Mouse (Mus musculus): ENCODE measurements around the gene Nav3. TPM values are rescaled to one million over a fixed set of nuclear protein-coding genes. Genes with fewer than 3 reads are reported as not detected.
A peak's percentile ranks its signal among the peaks of the same experiment; 100 is the strongest.

The Nav3 gene
- total RNA-seq, 2 experiments from 2014 or later: not detected

DNA sequence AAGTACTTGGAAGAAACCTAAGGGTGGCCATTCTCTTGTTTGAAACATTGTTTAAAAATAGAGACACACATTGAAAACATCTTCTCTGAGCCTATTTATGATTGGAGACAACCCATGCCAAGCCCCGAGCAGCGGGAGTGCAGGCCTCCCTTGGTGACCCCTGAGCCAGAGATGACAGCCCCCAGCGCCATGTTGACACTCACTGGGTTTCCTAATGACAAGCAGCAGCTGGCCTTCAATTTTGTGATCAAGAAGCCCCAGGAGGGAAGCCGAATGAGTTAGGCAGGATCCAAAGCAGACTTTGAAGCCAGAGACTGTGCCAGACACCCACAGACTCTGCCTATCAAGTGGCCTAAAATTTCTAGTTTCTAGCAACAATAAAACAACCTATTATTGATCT, 263.1 kb downstream of the Nav3 start:
- ATAC-seq (replicated peaks; ENCODE audit: poor library complexity): no peak

DNA sequence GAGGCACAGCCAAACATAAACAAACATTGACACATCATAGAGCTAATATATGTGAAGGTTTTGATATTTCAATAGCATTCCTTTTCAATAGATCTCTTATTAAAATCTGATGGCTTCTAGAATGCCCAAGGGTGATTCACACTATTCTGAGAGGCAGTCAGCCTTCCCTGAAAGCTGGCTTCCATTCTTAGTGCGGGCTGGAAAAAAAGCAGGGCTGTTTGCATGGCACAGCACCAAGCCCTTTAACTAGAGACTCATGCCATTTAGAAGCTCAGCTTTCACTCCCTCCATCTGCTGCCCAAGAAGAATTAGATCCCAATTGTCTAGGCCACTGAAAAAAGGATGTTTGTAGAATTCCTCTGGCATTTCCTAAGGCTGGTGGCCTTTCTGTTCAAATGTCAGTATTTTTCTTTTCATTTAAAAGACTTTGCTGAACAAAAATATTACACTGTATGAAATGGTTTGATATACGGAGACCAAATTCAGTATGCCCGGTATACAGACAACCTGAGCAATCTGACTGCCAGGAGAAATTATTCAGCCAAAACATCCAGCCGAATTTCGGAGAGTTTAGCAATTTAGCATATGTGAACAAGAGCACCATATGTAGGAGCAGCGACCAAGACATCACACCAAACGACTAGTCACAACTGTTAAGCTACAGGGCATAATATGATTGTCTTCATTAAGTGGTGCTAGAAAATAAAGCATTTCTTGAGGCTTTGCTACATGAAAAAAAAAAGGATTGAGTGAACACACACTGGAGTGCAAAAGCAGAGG, 263.8 kb downstream of the Nav3 start:
- ATAC-seq (replicated peaks; ENCODE audit: poor library complexity): no peak

DNA sequence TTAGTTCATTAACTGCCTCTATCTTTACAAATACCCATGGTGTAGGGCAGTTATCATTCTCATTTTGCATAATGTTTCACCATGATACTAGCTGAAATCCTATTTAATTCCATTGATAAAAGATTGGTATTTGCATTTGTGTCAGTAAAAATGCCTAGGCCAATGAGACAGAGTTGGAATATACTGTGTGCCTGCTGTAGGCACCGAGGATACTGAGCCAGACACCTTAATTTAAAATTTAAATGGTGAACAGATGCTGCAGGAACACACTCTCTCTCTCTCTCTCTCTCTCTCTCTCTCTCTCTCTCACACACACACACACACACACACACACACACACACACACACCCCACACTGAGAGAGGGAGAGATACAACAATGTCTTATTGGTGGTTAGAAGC, 269.8 kb downstream of the Nav3 start:
- ATAC-seq (replicated peaks; ENCODE audit: poor library complexity): no peak

DNA sequence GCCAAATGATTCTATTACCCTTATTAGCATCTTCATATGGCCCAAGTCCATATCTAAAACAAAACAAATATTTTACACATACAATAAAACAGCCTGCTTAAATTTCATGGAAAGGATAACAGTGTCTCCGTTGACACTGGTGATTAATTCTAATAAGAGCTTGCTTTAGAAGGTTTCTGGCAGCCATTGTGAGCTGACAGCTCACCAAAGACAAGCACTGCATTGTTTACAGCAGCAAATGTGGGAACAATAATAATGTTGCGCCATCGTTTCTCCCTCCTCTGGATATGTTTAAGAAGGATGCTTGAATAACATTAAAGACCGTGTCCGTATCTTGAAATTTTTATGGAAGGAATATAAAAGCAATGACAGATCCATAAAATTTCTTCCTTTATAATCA, 280.1 kb downstream of the Nav3 start:
- no peak for ATAC-seq (replicated peaks; ENCODE audit: poor library complexity)

DNA sequence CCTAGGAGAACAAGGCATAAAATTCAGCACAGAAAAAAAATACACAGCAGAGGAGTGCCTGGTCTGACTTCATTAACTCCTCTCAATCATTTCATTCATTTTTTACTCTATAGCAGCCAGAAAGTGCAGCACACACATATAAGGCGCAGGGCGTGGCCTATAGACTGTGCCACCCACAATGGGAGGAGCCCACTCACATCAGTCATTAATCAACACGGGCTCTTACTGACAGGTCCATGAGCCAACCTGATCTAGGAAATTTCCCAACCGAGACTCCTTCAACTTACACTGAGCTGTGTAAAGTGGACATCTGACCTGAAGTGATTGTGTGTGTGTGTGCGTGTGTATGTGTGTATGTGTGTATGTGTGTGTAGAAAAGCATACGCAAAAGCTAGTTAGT, 286.6 kb downstream of the Nav3 start:
- ATAC-seq (replicated peaks; ENCODE audit: poor library complexity): no peak

DNA sequence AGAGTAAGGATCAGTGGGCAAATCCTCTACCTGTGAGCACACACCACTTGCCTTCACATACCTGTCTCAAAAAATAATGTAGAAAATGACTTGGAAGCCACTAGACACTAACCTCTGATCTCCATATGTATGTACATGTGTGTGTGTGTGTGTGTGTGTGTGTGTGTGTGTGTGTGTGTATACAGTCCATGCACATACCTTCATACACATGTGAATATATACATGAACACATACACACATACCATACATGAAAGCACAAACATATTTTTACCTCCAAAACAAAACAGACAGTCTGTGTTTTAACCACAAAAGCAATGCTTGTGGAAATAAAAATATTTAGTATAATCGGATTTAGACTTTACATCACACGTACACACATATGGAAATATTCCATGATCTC, 287.1 kb downstream of the Nav3 start:
- ATAC-seq (replicated peaks; ENCODE audit: poor library complexity): no peak

DNA sequence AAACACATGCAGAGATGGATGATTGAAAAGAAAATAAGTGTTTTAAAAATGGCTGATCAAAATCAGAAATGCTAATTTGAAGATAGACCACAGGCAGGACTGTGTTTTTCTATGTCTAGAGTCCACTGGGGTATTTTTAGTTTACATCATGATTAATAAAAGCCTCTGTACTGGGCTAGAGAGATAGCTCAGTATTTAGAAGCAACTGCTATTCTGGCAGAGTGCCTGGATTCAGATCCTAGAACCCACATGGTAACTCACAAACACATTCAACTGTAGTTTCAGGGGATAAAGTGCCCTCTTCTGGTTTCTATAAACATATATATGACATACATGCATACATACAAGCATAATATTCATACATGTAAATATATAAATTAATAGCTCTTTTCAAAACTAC, 293.4 kb downstream of the Nav3 start:
- 0 out of 2 replicates have a peak, but pooled peaks have one; percentile 37 for ATAC-seq (replicated peaks; ENCODE audit: poor library complexity)

DNA sequence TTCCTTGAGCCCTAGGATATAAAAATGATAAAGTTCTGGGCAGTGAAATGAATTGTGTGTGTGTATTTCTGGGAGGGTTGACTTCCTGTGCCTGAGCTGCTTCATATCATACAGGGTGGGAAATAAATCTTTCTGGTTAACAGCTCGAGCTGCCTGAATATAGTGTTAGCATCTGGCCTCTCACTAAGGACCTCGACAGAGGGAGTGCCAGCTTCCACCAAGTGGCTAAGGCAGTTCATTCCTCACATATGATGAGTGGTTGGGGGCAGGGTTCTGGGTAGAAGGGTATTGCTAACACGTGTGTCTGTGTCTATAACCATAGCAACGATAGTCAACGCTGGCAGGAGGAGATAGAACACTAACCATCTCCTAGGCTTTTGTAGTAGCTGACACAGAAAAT, 295.1 kb downstream of the Nav3 start:
- ATAC-seq (replicated peaks; ENCODE audit: poor library complexity): no peak

DNA sequence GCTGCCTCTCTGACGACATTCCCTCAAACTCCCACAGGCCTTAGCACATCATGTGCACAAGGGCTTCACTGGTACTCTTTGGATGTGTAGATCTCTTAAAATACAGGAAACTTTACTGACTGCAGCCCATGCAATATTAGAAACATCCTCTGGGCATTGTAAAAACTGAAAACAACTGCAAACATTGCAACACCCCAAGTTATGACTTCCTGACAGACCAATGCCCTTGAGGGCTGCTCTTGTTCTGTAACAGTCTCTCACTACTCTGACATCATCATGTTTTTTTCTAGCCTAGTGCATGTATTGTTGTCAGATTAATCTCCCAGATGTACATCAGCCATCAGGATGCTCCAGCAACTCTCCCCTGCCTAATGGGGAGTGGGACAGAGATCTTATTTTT, 296.5 kb downstream of the Nav3 start:
- ATAC-seq (replicated peaks; ENCODE audit: poor library complexity): 0 out of 2 replicates have a peak, but pooled peaks have one; percentile 14

DNA sequence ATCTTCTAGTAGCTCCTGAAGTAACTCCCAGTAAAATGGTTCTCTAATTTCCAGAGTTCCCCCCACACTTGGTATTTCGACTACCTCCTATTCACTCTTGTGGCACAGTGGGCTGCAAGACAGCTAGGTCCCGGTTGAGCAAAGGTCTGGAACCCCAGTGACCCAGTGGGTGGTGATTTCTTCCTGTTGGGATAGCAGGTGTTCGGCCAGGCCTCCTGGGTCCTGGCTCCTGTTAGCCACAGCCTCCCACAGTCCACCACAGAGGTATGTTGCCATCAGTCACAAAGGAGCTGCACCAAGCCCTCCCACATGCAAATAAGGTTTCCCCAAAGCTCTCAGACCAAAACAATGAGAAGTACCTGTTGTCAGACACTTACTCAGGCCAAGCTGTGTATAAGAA, 297.9 kb downstream of the Nav3 start:
- ATAC-seq (replicated peaks; ENCODE audit: poor library complexity): no peak

DNA sequence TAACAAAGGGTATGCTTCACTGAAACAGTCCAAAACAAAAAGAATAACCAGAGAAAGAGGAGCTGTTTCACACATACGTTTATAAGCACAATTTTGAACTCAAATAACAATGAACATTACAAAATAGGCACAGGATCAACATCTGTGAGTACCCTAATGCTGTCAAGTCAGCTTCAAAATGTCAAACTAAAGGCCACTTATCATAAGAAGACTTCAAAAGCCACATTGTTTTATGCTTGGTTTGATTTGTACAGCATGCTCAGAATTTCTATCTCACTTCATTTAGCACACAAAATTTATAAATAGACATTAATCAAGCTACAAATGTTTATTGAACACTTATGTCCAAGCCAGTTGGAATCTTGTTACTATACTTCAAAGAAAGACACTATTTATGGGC, 299.6 kb downstream of the Nav3 start:
- no peak for ATAC-seq (replicated peaks; ENCODE audit: poor library complexity)

DNA sequence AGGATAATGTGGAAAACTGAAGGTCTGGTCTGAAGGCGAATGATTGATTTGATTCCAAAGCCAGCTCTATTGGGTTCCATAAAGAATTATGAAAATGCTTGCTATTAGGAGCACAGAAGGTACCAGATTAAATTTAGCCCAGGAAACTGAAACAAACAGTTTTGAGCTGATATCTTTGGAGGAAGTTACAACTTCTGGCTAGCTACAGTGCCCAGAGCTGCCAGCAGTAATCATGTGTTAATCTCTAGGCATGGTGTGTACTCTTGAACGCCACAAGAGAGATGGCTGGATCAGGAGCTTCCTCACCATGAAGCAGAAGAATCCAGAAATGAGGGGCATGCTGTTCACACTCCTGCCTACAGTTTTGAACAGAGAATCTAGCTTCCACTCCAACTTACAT, 300.5 kb downstream of the Nav3 start:
- ATAC-seq (replicated peaks; ENCODE audit: poor library complexity): peak; percentile 44

DNA sequence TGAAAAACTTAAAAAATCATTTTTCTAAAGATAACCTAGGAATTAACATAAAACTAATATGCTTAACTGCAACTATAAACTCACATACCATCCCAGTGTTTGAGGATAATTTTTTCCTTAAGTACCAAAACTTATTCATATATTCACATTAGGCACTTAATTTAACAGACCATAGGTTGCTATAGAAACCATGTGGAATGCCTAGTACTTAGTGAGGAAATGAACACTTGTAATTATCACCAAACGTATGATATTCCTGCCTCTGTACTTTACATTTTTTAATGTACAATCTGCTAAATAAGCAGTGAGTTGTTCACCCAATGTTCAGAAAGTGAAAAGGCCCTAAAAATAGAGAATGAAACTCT, 301.1 kb downstream of the Nav3 start:
- no peak for ATAC-seq (replicated peaks; ENCODE audit: poor library complexity)

DNA sequence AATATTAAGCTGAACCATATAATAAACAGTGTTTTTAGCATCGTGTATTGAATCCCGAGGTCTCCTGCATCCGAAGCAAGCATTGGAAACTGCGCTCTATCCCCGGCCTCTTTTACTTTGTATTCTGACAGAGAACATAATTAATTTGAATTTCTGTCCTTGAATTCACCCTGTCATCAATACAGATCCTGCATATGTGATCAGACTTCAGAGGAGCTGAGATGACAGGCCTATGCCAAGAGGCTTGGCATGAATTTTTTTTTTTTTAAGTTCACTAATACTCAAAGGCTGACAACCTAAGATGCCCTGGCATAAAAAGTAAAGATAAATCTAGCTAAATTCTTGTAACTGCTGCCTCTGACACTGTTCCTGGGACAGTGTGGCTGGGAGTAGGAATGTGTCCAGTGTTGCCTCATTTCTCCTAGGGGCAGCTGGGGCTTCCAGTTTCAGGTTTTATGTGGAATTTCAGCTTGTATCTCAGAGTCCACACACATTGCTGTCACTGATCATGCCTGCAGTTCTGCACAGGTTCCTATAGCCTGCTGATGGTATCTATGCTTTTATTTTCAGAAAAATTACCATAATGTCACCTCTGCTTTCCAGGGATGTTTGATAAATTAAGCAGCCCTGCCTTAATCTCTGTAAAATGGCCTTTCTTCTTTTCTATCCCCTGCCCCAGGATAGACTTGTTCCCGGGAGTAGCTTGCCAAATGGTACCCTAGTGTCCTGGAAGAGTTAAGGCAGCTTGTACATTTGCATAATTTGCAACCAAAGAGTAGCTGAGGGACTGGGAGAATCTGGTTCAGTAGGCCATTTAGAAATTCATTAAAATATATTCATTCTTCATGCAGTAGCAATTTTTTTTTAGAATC, 301.8 kb downstream of the Nav3 start:
- ATAC-seq (replicated peaks; ENCODE audit: poor library complexity): no peak

DNA sequence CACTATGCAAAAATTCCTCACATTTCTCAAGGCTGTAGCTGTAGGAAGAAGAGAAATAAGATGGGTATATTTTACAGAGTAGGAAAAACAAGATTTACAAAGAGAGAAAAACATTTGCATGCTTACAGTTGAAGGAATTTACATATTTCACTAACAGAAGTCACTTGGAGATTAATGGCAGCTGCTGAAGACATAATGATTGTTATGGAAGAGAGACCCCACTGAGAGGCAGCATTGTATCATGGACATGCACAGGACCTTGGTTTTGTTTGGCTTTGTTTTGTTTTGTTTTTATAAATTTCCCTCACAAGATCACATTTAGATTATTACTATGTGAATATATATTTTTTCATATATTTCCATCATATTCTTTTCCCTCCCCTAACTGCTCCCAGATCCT, 335.4 kb downstream of the Nav3 start:
- ATAC-seq (replicated peaks; ENCODE audit: poor library complexity): no peak

DNA sequence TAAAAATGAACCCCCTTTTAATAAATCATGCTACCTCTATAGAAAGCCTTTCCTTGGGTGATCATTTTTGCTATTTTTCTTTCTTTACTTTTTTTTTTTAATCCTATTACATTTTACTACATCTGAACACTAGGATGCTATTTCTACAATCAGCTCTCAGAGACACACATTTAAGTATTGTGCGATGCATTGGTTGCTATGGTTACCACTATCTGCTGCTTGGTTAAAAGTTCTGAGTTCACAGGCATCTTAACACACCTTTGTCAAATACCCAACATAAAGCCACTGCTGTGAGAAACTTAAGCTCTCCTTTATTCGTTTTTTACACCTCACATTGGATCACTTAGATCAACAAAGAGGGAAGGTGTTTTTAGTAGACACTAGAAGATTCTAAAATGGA, 338.7 kb downstream of the Nav3 start:
- no peak for ATAC-seq (replicated peaks; ENCODE audit: poor library complexity)

DNA sequence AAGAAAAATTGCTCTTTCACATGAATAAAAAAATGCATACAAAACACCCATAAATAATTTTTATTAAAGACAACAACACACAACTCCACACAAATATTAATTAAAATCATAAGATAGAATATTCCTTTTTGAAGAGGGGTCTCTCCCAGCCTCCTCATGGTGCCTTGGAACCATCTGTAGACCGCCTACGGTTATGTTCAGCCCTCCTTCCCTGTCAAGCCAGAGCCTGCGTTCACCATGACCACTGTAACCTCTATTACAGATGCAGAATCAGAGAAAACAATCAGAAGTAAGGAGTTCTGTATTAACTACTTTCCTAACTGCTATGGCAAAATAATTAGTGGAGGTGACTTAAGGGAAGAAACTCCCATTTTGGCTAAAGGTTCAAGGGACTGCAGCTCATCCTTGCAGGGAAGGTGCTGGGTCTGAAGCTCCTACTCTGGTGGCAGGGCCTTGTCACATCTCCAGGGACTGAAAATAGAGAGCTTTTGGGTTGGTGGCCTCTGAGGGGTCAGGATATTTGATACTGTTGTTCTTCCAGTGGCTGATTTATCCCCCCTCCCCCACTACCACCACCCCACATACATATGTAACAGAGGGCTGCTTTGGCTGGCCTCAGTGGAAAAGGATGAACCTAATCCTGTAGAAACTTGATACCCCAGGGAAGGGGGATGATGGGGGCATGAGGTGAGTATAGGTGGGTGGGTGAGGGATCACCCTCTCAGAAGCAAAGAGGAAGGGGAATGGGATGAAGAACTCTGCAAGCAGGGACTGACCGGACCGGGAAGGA, 343.1 kb downstream of the Nav3 start:
- no peak for ATAC-seq (replicated peaks; ENCODE audit: poor library complexity)

DNA sequence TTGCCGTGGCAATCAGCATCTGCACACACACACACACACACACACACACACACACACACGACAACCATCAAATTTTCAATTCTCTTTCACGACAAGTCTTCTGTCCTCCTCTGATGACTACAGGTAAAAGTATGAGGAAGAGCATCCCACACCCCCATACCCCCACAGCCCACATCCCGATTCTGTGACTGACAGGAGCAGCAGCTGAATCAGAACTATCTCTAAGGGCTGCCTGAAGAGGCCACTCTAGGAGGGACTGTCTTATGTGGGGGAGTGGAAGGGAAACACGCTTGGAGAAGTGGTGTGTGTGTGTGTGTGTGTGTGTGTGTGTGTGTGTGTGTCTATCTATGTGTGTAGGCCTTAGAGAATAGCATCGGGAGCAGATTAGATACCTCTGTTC, 352.7 kb downstream of the Nav3 start:
- no peak for ATAC-seq (replicated peaks; ENCODE audit: poor library complexity)

DNA sequence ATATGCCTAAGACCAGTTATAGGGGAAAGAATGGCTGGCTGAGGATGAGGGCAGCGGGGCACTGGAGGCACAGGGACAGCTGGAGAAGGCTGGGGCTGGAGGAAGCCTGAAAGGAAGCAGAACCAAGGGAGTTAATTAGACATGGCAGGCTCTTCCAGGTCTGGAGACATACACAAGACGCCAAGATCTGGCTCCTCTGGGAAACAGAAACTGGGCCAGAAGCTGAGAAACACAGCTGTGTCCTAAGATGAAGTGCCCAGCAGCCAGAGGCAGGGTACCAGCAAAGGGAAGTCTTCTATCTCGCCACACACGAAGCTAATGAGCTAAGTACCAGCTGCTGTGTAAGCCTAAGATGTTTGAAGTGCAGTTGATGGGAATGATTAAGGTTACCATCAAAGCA, 353.8 kb downstream of the Nav3 start:
- ATAC-seq (replicated peaks; ENCODE audit: poor library complexity): no peak

DNA sequence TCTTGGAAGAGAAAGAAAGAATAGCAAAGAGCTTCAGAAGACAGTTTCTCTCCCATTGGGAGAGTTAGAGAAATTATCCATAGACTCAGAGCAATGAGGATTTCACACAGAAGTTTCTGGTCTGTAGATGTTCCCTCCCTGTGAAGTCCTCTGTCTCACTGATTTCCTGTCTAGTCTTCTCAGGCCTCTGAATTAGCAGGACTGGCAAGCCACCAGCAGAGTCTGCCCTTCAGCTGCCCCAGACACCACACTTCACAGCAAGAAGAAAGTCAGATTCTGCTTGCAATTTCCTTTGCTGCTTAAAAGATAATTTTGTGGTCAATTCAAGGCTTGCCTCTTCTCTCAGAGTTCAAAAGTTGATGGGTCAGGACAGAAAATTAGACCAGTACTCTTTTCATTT, 361.6 kb downstream of the Nav3 start:
- ATAC-seq (replicated peaks; ENCODE audit: poor library complexity): no peak

DNA sequence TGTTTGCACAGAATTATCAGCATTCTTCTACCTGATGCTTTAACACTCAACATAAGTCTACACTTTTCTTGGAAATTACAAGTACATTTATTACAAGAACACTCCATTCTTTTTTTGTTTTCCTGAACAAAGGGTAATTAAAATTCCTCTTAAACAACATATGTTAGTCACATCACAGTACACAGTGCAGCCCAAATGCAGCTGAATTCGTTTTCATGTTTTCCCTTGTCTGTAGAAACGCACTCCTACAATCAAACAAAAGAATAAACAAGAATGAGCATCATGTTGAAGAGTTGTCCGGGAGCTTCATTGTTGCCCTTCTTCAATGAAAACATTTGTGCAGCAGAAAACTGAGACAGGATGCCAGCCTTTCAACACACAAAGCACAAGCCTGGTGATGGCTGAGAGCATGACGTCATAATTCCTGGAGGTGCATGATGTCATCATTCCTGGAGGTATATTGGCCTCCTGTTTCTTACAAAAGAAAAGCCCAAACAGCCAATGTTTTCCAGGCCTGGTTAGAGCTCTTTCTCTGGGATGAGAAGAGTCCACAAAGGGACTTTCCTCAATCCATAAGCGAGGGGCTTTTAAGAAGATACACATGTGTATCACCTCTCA, 367.5 kb downstream of the Nav3 start:
- ATAC-seq (replicated peaks; ENCODE audit: poor library complexity): no peak
